Mouse (Mus musculus) midbrain, postnatal 0 days (tissue): ENCODE data around the gene Efemp2. TPM values are rescaled to one million over a fixed set of nuclear protein-coding genes. Genes with fewer than 3 reads are reported as not detected.

Experiments used
- ATAC-seq: fragments of 200-750 bp; cut with Nextera tagmentation; 2 replicates; pipeline ENCODE4 v1.8.0; 2017; ENCODE audit warnings: moderate number of reproducible peaks, mild to moderate bottlenecking, moderate TSS enrichment, moderate library complexity; ENCODE audit not compliant: low FRiP score
- DNase-seq: peaks from one replicate; pipeline ENCODE4 v3.0.0-alpha.2; 2015; ENCODE audit warnings: low spot score
- H3K27ac ChIP-seq: fragments of 300-500 bp; sonication (generic); 2 replicates; pipeline ENCODE4 v1.5.1; 2014; ENCODE audit warnings: low read depth, mild to moderate bottlenecking, low read length, mixed read lengths
- H3K27me3 ChIP-seq: fragments of 300-500 bp; sonication (generic); 2 replicates; pipeline ENCODE4 v1.6.1; 2014; ENCODE audit warnings: low read length, control low read depth, mixed read lengths; ENCODE audit not compliant: insufficient read depth
- H3K36me3 ChIP-seq: fragments of 300-500 bp; sonication (generic); 2 replicates; pipeline ENCODE4 v1.6.1; 2014; ENCODE audit warnings: low read length, control low read depth, mixed read lengths; ENCODE audit not compliant: insufficient read depth
- H3K4me1 ChIP-seq: fragments of 300-500 bp; sonication (generic); 2 replicates; pipeline ENCODE4 v1.6.1; 2014; ENCODE audit warnings: mild to moderate bottlenecking, control low read depth, antibody characterized with exemption, low read length, mixed read lengths; ENCODE audit not compliant: insufficient read depth
- H3K4me2 ChIP-seq: fragments of 300-500 bp; sonication (generic); 2 replicates; pipeline ENCODE4 v1.6.1; 2014; ENCODE audit warnings: low read depth, mild to moderate bottlenecking, low read length, mixed read lengths; ENCODE audit not compliant: poor library complexity, severe bottlenecking
- H3K4me3 ChIP-seq: fragments of 300-500 bp; sonication (generic); 2 replicates; pipeline ENCODE4 v1.5.1; 2014; ENCODE audit warnings: low read depth, mild to moderate bottlenecking, low read length, moderate library complexity
- H3K9ac ChIP-seq: fragments of 300-500 bp; sonication (generic); replicated peaks from 2 replicates; pipeline ENCODE4 v1.6.1; 2014; ENCODE audit warnings: mild to moderate bottlenecking, low read length, moderate library complexity, mixed read lengths; ENCODE audit not compliant: poor library complexity, severe bottlenecking
- H3K9me3 ChIP-seq: fragments of 300-500 bp; sonication (generic); 2 replicates; pipeline ENCODE4 v1.6.1; 2016; ENCODE audit warnings: low read length, control low read depth
- CTCF ChIP-seq: IDR thresholded peaks from 2 replicates; pipeline ENCODE4 v1.5.1; 2016; ENCODE audit warnings: antibody characterized with exemption, mild to moderate bottlenecking
- WGBS: fragments of 180-500 bp; shearing (Covaris S2); extraction: QIAGEN DNeasy Blood & Tissue Kit; methylation state at CpG from one replicate; pipeline ENCODE4 v1.1.7; 2014; 5-methylcytosine and 5-hydroxymethylcytosine counted together
- polyA plus RNA-seq: library from polyadenylated mRNA; unstranded; fragments of >200 nt; fragmentation: Nextera tagmentation; extraction: Ambion mirVana; gene quantifications from 2 replicates; pipeline ENCODE4 v1.2.1, GENCODE M21; 2015
- total RNA-seq: library from RNA; depleted of rRNA; stranded (reverse); fragments of >200 nt; gene quantifications from 2 replicates; pipeline ENCODE4 v1.2.3, GENCODE M21; 2014

Gene Efemp2
- total and polyA plus RNA-seq, 2 experiments from 2014 or later: 32.9 to 35.2 TPM

GRCm38 (mm10) chr19:5494314-5494713 is 20.6 kb downstream of the Efemp2 start:
- Histone ChIP-seq H3K4me3 (no peak overlapping the region), H3K9ac (no peak overlapping the region), H3K36me3 (peaks cover 47% of the 10 kb centered on the region), H3K9me3 (no peaks in the 10 kb centered on the region), H3K27me3 (no peaks in the 10 kb centered on the region), H3K27ac (no peak overlapping the region), H3K4me2 (no peak overlapping the region), H3K4me1 (no peaks in the 10 kb centered on the region)
- ATAC-seq (no peak), DNase-seq (no peak)
- WGBS: 83% methylated on average over 3 of the region's 3 CpGs
- TF ChIP-seq CTCF: no peak

- H3K27me3 ChIP-seq: no peaks in the 10 kb centered on the region
- ATAC-seq (no peak), DNase-seq (no peak)
- peaks cover 47% of the 10 kb centered on the region for H3K36me3 ChIP-seq
- TF ChIP-seq CTCF: no peak
- H3K4me1 ChIP-seq: no peaks in the 10 kb centered on the region
- no peaks in the 10 kb centered on the region for H3K9me3 ChIP-seq
- no peak overlapping the region for H3K9ac ChIP-seq
- no peak overlapping the region for H3K4me2 ChIP-seq
- H3K4me3 ChIP-seq: no peak overlapping the region
- 85% methylated on average over 12 of the region's 12 CpGs for WGBS
- no peak overlapping the region for H3K27ac ChIP-seq
Measured at GRCm38 (mm10) chr19:5495353-5496051, 21.7 kb downstream of the Efemp2 start.

DNA sequence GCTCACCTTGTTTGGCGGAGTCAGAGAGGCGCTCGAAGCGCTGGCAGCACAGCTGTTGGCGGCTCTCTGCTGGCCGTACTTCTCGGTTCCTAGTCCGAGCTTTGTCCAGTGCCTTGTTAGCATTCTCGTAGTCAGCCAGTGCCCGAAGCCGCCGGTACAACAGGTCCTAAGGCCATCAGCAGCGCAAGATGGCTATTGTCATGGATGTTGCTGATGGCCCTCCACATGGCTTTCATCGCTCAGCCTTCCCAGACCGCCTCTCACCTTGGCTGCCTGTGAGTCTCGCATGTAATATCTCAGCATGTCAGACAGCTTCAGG is 22.3 kb downstream of the Efemp2 start:
- ATAC-seq (no peak), DNase-seq (no peak)
- 89% methylated on average over 16 of the region's 16 CpGs for WGBS
- Histone ChIP-seq H3K4me1 (no peaks in the 10 kb centered on the region), H3K4me3 (no peak overlapping the region), H3K27me3 (no peaks in the 10 kb centered on the region), H3K36me3 (peaks cover 47% of the 10 kb centered on the region), H3K9me3 (no peaks in the 10 kb centered on the region), H3K9ac (no peak overlapping the region), H3K27ac (no peak overlapping the region), H3K4me2 (no peak overlapping the region)
- TF ChIP-seq CTCF: no peak

GRCm38 (mm10) chr19:5500330-5500875 is 26.6 kb downstream of the Efemp2 start:
- Histone ChIP-seq H3K4me1 (no peaks in the 10 kb centered on the region), H3K27ac (no peak overlapping the region), H3K9ac (no peak overlapping the region), H3K36me3 (peaks cover 29% of the 10 kb centered on the region; the same call in 1 of the 2 replicates), H3K27me3 (no peaks in the 10 kb centered on the region), H3K4me2 (no peak overlapping the region), H3K4me3 (no peak overlapping the region), H3K9me3 (no peaks in the 10 kb centered on the region)
- 90% methylated on average over 2 of the region's 2 CpGs for WGBS
- TF ChIP-seq CTCF: no peak
- no peak for ATAC-seq
- no peak for DNase-seq

DNA sequence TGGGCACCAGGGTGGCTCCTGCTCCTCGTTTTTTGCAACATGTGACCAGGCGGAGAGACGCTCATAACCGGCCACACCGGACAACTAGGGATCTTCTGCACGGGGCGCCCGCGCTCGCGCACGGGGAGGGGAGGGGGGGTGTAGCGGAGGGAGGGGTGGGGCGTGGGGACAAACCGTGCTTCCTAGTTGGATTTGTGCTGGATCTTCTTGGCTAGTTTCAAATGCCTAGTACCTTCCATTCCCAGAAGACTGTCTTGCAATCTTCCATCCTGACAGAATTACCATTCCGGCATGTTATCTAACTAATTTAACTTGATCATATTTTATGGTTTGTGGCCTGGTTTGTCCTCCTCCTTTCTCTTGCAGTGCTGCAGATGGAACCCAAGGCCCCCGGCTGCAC is 29.9 kb downstream of the Efemp2 start, which contains the start of gene 1700020D05Rik:
Gene 1700020D05Rik (minus strand): TSS at position 101 of the 400 bp plus-strand sequence.
- Histone ChIP-seq H3K9ac (no peak within 1 kb of the TSS), H3K4me3 (no peak within 1 kb of the TSS)

More for the DNA sequence above, 29.9 kb downstream of the Efemp2 start, which contains the start of gene 1700020D05Rik:
- Histone ChIP-seq H3K4me1 (no peaks in the 10 kb centered on the region), H3K27me3 (no peaks in the 10 kb centered on the region), H3K9me3 (no peaks in the 10 kb centered on the region), H3K4me2 (no peak within 1 kb of the TSS), H3K36me3 (no peaks in the 10 kb centered on the region; the same call in 1 of the 2 replicates), H3K27ac (no peak within 1 kb of the TSS)
- ATAC-seq (no peak), DNase-seq (no peak)
- TF ChIP-seq CTCF: no peak
- WGBS: 64% methylated on average over 17 of the region's 17 CpGs
